Mouse (Mus musculus): Measurements from ENCODE around the gene Stx1a.
A peak's percentile ranks its signal among the peaks of the same experiment; 100 is the strongest.
"Not testable (repeated sequence)": the region's sequence is repeated elsewhere in the genome, so short reads cannot be mapped to it uniquely, and the experiment has no call there.

The Stx1a gene

GRCm38 (mm10) chr5:135040777-135041176, 17.5 kb downstream of the Stx1a start:
- no peak for DNase-seq (ENCODE audit: low spot score in 2 of 2)

- DNase-seq (ENCODE audit: low spot score in 2 of 2), result no peak
These were observed 19.0 kb downstream of the Stx1a start for GRCm38 (mm10) chr5:135042105-135042788.

GRCm38 (mm10) chr5:135044575-135044974, 21.3 kb downstream of the Stx1a start:
- DNase-seq (ENCODE audit: low spot score in 2 of 2), result no peak

GRCm38 (mm10) chr5:135048539-135048938, 25.3 kb downstream of the Stx1a start:
- DNase-seq (ENCODE audit: low spot score in 2 of 2), result no peak

GRCm38 (mm10) chr5:135049268-135049667, 26.0 kb downstream of the Stx1a start:
- not testable (repeated sequence) for DNase-seq (ENCODE audit: low spot score in 2 of 2)

- DNase-seq (ENCODE audit: low spot score in 2 of 2), result no peak
These were observed 30.1 kb downstream of the Stx1a start for GRCm38 (mm10) chr5:135053356-135053755.

- DNase-seq (ENCODE audit: low spot score in 2 of 2), result peak; percentile 97 to 99
These were observed 40.5 kb downstream of the Stx1a start, which contains the start of gene Dnajc30 for GRCm38 (mm10) chr5:135063629-135064381. Dnajc30 (plus strand) TSS chr5:135064202.

- peak in 1 of 2 experiments; percentile 37 for DNase-seq (ENCODE audit: low spot score in 2 of 2)
These were observed 41.1 kb downstream of the Stx1a start for GRCm38 (mm10) chr5:135064382-135064766.

- not testable (repeated sequence) for DNase-seq (ENCODE audit: low spot score in 2 of 2)
These were observed 41.7 kb downstream of the Stx1a start, which contains the start of gene Bud23 for GRCm38 (mm10) chr5:135064909-135065446. Bud23 (minus strand) TSS chr5:135064959.

GRCm38 (mm10) chr5:135066008-135066407, 42.7 kb downstream of the Stx1a start:
- DNase-seq (ENCODE audit: low spot score in 2 of 2), result no peak

GRCm38 (mm10) chr5:135070448-135070847, 47.2 kb downstream of the Stx1a start:
- no peak for DNase-seq (ENCODE audit: low spot score in 2 of 2)

GRCm38 (mm10) chr5:135072061-135072460, 48.8 kb downstream of the Stx1a start:
- DNase-seq (ENCODE audit: low spot score in 2 of 2), result no peak

- no peak for DNase-seq (ENCODE audit: low spot score in 2 of 2)
These were observed 49.4 kb downstream of the Stx1a start for GRCm38 (mm10) chr5:135072720-135073119.

- no peak for DNase-seq (ENCODE audit: low spot score in 2 of 2)
These were observed 50.3 kb downstream of the Stx1a start for GRCm38 (mm10) chr5:135073349-135074150.

GRCm38 (mm10) chr5:135075655-135076054, 52.4 kb downstream of the Stx1a start:
- DNase-seq (ENCODE audit: low spot score in 2 of 2), result no peak

GRCm38 (mm10) chr5:135076368-135076767, 53.1 kb downstream of the Stx1a start:
- no peak for DNase-seq (ENCODE audit: low spot score in 2 of 2)

- DNase-seq (ENCODE audit: low spot score in 2 of 2), result peak; percentile 26 to 44
These were observed 53.7 kb downstream of the Stx1a start for GRCm38 (mm10) chr5:135076931-135077505.

- peak; percentile 93 to 94 for DNase-seq (ENCODE audit: low spot score in 2 of 2)
These were observed 54.5 kb downstream of the Stx1a start, which contains the start of gene Vps37d for GRCm38 (mm10) chr5:135077564-135078481. Vps37d (minus strand) TSS chr5:135078266.

- DNase-seq (ENCODE audit: low spot score in 2 of 2), result no peak
These were observed 55.2 kb downstream of the Stx1a start for GRCm38 (mm10) chr5:135078482-135078810.

- DNase-seq (ENCODE audit: low spot score in 2 of 2), result no peak
These were observed 56.3 kb downstream of the Stx1a start for GRCm38 (mm10) chr5:135079578-135079977.
